Mouse (Mus musculus): ENCODE results near the gene 1110002E22Rik.

DNA sequence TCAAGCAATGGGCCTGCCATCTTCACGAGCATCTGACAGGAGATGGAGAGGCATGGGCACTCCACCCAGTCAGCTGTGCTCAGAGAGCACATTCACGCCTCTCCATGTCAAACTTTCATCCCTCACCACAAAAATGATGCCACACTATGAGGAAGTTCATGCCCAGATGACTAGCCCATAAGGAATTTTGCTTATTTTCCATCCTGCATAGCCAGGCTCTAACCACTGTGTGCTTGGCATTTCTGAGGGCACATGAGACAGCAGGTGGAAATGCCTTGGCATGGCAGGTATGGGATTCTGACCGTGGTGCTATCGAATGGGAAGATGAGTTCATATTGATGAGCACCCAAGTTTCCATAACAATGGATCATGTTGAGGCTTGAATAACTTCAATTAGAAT, 38.8 kb downstream of the 1110002E22Rik start:
- TF ChIP-seq CTCF (IDR thresholded peaks at IDR 0.05; ENCODE audit: borderline replicate concordance, control insufficient read depth, extremely low read depth, insufficient read depth, low read length, poor library complexity) = no peak
- TF ChIP-seq POLR2A (IDR thresholded peaks at IDR 0.05; ENCODE audit: control insufficient read depth, extremely low read depth, insufficient read depth, low read length, poor library complexity) = no peak

Data from thymus, adult 2 months (tissue).